Mouse (Mus musculus) activated CD4-positive, CD25-positive, alpha-beta regulatory T cell, adult 4 months (primary cell): Measurements from ENCODE around the gene Nufip2. TPM values are rescaled to one million over a fixed set of nuclear protein-coding genes. Genes with fewer than 3 reads are reported as not detected.
"Not testable (repeated sequence)": the region's sequence is repeated elsewhere in the genome, so short reads cannot be mapped to it uniquely, and the experiment has no call there.

Source experiments
- ATAC-seq: one replicate; pipeline ENCODE4 v1.8.0; 2017
- polyA plus RNA-seq, 2 experiments: library from polyadenylated mRNA; unstranded; fragments of 100-300 nt; shearing (Covaris generic); gene quantifications; one replicate each; pipeline ENCODE4 v1.2.1; 2017

Nufip2 gene
- polyA plus RNA-seq, result 10 to 100 TPM; 16.2 to 20.5 TPM

GRCm38 (mm10) chr11:77685383-77686265, at the start of gene Nufip2:
Gene Nufip2, plus strand, starts transcription at chr11:77686155.
- peak; percentile 97 for ATAC-seq

DNA sequence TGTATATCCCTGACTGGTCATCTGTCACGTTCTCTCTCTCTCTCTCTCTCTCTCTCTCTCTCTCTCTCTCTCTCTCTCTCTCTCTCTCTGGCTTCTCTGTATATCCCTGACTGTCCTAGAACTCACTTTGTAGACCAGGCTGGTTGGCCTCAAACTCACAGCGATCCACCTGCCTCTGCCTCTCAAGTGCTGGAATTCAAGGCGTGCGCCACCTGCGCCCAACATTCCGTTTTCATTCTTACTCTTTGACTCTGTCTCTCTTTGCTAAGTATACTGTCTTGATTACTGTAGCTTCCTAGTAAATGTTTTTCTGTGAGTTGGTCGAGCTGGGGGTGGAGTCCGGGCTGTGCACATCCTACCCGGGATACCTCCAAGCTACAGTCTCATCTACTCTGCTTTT, 44.6 kb upstream of the Nufip2 start:
- no peak for ATAC-seq

- ATAC-seq, result no peak
These were observed 40.5 kb upstream of the Nufip2 start for GRCm38 (mm10) chr11:77645481-77645880.

GRCm38 (mm10) chr11:77648878-77649277, 37.1 kb upstream of the Nufip2 start:
- ATAC-seq, result no peak

DNA sequence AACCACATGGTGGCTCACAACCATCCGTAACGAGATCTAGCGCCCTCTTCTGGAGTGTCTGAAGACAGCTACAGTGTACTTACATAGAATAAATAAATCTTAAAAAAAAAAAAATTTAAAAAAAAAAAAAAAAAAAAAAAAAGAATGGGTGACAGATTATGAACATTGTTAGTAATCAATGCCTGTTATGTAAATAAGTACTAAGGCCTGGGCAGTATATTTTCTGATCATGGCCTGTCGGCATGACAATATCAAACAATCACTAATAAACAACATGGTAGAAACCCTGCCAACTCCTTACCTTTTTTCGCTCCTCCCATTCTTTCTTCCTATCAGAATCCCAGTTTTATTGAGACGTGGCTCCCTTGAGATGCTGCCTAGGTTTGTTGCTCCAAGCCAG, 33.5 kb upstream of the Nufip2 start:
- ATAC-seq, result no peak

- not testable (repeated sequence) for ATAC-seq
These were observed 32.4 kb upstream of the Nufip2 start for GRCm38 (mm10) chr11:77653406-77654190.

DNA sequence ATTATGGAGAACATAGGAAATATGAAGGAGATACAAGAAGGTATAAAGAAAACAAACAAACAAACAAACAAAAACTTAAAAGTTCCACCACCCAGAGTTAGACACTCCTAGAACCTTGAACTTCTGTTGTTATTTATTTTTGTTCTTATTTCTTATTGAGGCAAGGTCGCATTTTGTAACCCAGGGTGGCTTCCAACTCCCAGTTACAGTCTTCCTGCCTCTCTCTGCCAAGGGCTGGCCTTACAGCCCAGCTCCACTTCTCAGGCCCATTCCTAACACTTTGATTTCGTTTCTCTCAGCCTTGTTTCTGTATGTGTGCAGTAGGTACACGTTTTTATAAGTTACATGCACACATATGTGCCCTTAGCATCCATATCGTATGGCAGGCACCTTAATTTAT, 26.0 kb upstream of the Nufip2 start:
- no peak for ATAC-seq

- no peak for ATAC-seq
These were observed 22.3 kb upstream of the Nufip2 start for GRCm38 (mm10) chr11:77663639-77664038.

GRCm38 (mm10) chr11:77664046-77664445, 21.9 kb upstream of the Nufip2 start:
- no peak for ATAC-seq

GRCm38 (mm10) chr11:77665384-77665783, 20.6 kb upstream of the Nufip2 start:
- not testable (repeated sequence) for ATAC-seq

- ATAC-seq, result not testable (repeated sequence)
These were observed 19.2 kb upstream of the Nufip2 start for GRCm38 (mm10) chr11:77666766-77667165.

- no peak for ATAC-seq
These were observed 13.2 kb upstream of the Nufip2 start for GRCm38 (mm10) chr11:77672746-77673145.

DNA sequence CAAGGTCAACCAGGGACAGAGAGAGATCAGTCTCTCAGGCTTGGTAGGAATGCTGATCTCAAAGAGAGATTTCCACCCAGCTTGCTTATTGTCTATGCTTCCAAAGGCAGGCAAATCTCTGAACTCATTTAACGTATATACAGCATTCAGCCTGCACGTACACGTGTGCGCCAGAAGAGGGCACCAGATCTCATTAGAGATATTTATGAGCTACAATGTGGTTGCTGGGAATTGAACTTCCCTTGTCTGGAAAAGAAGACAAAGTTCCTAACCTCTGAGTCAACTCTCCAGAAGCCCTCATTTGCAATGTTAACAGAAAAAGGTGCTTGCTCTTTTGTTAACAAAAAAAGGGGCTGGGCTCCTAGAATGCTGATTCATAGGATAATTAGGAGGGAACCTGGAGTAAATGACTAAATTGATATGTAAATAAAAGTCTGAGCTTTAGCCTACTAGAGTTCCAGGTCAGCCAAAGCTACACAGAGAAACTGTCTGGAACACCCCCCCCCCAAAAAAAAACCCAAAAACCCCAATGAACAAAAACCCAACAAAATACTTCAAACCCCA, 12.4 kb upstream of the Nufip2 start:
- no peak for ATAC-seq

DNA sequence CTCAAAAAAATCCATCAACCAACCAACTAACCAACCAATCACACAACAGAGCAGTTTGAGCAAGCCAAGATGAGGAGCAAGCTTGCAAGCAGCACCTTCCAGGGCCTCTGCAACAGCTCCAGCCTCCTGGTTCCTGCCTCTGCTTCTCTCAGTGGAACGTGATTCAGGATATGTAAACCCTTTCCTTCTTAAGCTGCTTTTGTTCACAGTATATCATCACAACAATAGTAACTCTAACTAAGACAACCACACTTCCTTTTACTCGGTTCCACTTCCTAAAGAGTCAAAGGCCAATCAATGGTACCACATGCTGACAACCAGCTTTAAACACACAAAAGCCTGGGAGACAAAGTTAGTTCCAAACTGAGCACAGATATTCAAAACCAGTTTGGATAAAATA, 5.9 kb upstream of the Nufip2 start:
- ATAC-seq, result no peak

GRCm38 (mm10) chr11:77684896-77685295, 1.1 kb upstream of the Nufip2 start:
- ATAC-seq, result no peak

DNA sequence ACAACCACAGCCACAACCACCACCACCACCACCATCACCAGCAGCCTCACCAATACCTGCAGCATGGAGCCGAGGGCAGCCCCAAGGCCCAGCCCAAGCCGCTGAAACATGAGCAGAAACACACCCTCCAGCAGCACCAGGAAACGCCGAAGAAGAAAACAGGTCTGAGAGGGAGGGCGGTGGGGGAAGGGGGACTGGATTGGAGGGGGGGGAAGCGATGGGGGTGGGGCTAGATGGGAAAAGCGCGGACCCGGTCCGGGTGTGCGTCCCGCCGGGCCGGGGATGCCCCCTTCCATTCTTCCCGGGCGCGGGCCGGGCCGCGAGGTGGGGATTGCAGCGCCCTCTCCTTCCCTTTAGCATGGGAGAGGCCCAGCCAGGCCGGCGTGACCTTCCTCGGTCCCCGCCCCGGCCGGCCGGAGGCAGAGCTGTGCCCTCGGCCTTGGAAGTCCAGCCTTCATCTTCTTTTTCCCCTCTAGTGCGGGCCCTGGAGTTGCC, 438 bp downstream of the Nufip2 start:
- ATAC-seq, result peak; percentile 5

DNA sequence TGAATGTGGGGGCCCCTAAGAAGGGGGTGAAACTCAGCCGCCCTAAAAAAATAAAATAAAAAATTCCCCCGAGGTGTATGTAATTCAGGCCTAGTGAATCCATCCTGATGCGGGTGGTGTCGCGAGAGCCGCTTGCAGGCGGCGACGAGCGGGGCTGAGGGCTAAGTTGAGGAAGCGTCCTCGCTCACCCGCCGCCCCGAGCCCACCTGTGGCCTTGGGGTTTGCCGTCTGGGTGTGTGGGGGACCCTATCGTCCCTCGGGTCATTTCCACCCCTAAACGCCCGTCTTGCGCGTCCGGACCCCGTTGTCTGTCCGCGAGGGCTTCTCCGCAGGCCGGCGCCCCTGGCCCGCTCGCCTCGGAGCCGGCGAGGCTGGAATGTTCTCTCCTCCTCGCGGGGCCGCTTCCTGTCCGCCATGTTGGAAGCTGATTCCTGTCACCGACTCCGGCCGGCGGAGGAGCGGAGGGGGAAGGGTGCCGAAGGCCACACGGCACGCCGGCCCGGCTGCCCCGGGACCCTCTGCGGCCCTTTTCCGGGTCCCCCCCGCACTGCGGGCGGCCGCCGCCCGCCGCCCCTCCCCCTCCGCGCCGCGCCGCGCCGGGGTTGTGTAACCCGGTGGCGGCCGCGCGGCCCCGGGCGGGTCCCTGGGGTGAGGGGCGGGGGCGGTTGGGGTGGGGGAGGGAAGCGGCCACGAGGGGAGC, 1.0 kb downstream of the Nufip2 start:
- ATAC-seq, result no peak

DNA sequence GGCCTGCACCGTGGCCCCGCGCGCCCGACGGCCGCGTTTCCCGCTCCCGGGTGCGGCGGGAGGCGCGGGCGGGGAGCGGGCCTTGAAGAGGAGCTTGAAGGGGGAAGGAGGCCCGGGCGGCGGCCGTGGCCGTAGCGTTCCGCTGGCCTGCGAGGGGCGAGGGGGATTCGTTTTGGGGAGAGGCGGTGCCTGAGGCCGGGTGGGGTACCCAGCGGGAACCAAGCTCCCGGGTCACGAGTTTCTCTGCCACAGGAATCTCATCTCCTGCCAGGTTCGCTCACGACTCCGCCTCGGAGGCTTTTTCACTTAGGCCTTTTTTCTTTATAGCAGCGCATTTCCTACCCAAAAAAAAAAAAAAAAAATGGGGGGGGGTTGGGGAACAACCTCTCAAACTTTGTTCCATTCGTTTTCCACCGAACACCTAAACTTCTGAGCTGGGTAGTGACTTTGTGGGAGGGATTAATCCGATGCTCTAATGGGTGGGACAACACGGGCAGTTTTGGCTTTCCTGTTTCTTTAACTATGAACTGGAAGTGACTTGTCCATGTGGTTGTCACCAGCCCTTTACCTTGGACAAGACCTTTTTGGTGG, 1.7 kb downstream of the Nufip2 start:
- no peak for ATAC-seq

- ATAC-seq, result no peak
These were observed 7.1 kb downstream of the Nufip2 start for GRCm38 (mm10) chr11:77693026-77693425.

DNA sequence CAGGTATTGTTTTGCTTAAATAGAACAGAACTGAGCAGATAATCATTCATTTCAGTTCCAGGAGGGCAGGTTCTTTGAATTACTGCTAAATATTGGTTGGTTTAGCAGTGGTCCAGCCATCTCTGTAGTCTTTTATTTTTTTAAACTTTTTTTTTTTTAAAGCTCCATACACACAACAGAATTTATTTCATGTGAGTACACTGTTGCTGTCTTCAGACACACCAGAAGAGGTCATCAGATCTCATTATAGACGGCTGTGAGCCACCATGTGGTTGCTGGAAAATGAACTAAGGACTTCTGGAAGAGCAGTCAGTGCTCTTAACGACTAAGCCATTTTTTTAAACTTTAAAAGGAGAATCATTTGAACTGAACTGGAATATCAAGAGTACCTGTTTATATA, 11.3 kb downstream of the Nufip2 start:
- no peak for ATAC-seq

DNA sequence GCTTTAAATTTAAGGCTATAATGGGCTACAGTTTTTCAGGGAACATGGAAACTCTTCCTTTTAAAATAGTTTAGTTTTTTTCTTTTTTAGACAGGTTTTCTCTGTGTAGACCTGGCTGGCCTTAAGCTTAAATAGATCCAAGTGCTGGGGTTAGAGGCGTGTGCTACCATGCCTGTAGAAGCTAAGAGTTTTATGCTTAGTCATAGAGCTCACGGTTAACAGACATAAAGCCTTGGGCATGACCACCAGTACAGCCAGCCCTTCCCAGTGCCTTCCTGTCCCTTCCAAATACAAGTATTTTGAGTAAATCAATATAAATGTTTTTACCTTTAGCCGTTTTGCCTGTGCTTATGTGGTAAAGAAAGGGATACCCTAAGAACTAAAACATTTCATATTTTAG, 20.0 kb downstream of the Nufip2 start:
- ATAC-seq, result no peak

- no peak for ATAC-seq
These were observed 23.1 kb downstream of the Nufip2 start for GRCm38 (mm10) chr11:77709039-77709438.
